Mouse (Mus musculus): ENCODE measurements at regions not wholly inside any gene's neighbourhood (a gene's known extent, or its start where the extent isn't known, plus 50 kb on each side); places are given as distances from the start of the nearest gene placed in this dataset.

DNA sequence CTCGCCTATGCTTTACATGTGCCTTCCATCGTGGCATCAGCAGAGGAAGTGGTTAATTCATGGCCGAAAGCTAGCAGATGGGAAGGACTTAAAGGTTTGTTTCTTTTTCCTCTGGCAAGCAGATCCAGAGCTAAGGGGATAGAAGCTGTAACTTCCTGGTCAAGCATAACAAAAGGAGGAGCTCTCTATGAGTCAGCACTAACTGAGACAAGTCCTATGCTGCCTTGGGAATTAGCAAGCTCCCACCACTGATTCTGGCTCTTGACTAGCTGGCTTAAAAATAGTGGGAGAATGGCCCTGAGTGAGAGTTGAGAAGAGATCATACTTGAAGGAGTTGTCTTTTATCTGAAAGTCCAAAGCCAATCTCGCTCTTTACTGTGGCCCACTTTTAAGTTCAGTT lies 210.3 kb upstream of the Tlr4 start:
- TF ChIP-seq CTCF (IDR thresholded peaks at IDR 0.05; ENCODE audit: borderline replicate concordance, insufficient read depth, low read length) = no peak
- no peak for TF ChIP-seq POLR2A (IDR thresholded peaks at IDR 0.05; ENCODE audit: low read depth, low read length)
